Mouse (Mus musculus) heart, embryonic 11.5 days (tissue): ENCODE measurements around the gene Eif4a2. TPM values are rescaled to one million over a fixed set of nuclear protein-coding genes. Genes with fewer than 3 reads are reported as not detected.
"Not testable (repeated sequence)": the region's sequence is repeated elsewhere in the genome, so short reads cannot be mapped to it uniquely, and the experiment has no call there.

Experiments
- ATAC-seq: fragments of 200-750 bp; cut with Nextera tagmentation; replicated peaks from 2 replicates; pipeline ENCODE4 v1.8.0; 2017; ENCODE audit warnings: moderate library complexity; ENCODE audit not compliant: insufficient number of reproducible peaks, low FRiP score, low TSS enrichment
- H3K27ac ChIP-seq: fragments of 300-500 bp; sonication (generic); 2 replicates; pipeline ENCODE4 v1.5.1; 2014; ENCODE audit warnings: mild to moderate bottlenecking, low read depth, low read length
- H3K27me3 ChIP-seq: fragments of 300-500 bp; sonication (generic); 2 replicates; pipeline ENCODE4 v1.6.1; 2014; ENCODE audit warnings: mild to moderate bottlenecking, low read length, mixed read lengths; ENCODE audit not compliant: control insufficient read depth, insufficient read depth
- H3K36me3 ChIP-seq: fragments of 300-500 bp; sonication (generic); 2 replicates; pipeline ENCODE4 v1.6.1; 2014; ENCODE audit warnings: mild to moderate bottlenecking, low read length, moderate library complexity, mixed read lengths; ENCODE audit not compliant: control insufficient read depth, insufficient read depth
- H3K4me1 ChIP-seq: fragments of 300-500 bp; sonication (generic); 2 replicates; pipeline ENCODE4 v1.6.1; 2014; ENCODE audit warnings: low read length; ENCODE audit not compliant: control insufficient read depth, insufficient read depth
- H3K4me2 ChIP-seq: fragments of 300-500 bp; sonication (generic); 2 replicates; pipeline ENCODE4 v1.6.1; 2014; ENCODE audit warnings: mild to moderate bottlenecking, moderate library complexity
- H3K4me3 ChIP-seq: fragments of 300-500 bp; sonication (generic); 2 replicates; pipeline ENCODE4 v1.5.1; 2014; ENCODE audit warnings: low read depth, low read length
- H3K9ac ChIP-seq: fragments of 300-500 bp; sonication (generic); 2 replicates; pipeline ENCODE4 v1.6.1; 2014; ENCODE audit warnings: mild to moderate bottlenecking, low read depth, low read length, moderate library complexity
- H3K9me3 ChIP-seq: fragments of 300-500 bp; sonication (generic); replicated peaks from 2 replicates; pipeline ENCODE4 v1.6.1; 2016; ENCODE audit warnings: low read length; ENCODE audit not compliant: control insufficient read depth
- WGBS: fragments of 180-500 bp; shearing (Covaris S2); extraction: QIAGEN DNeasy Blood & Tissue Kit; methylation state at CpG from one replicate; pipeline ENCODE4 v1.1.7; 2014; ENCODE audit not compliant: insufficient replicate concordance; 5-methylcytosine and 5-hydroxymethylcytosine counted together
- polyA plus RNA-seq: library from polyadenylated mRNA; unstranded; fragments of >200 nt; fragmentation: Nextera tagmentation; extraction: Ambion mirVana; gene quantifications from 2 replicates; pipeline ENCODE4 v1.2.1, GENCODE M21; 2014

Gene Eif4a2
- polyA plus RNA-seq, 1 experiment from 2014 or later = 205 TPM

- H3K9me3 ChIP-seq, H3K27me3 ChIP-seq, H3K4me2 ChIP-seq, ATAC-seq, H3K4me3 ChIP-seq, H3K4me1 ChIP-seq, H3K36me3 ChIP-seq, H3K9ac ChIP-seq, H3K27ac ChIP-seq: not testable (repeated sequence)
Measured at GRCm38 (mm10) chr16:23091345-23091744, 15.9 kb upstream of the Eif4a2 start.

DNA sequence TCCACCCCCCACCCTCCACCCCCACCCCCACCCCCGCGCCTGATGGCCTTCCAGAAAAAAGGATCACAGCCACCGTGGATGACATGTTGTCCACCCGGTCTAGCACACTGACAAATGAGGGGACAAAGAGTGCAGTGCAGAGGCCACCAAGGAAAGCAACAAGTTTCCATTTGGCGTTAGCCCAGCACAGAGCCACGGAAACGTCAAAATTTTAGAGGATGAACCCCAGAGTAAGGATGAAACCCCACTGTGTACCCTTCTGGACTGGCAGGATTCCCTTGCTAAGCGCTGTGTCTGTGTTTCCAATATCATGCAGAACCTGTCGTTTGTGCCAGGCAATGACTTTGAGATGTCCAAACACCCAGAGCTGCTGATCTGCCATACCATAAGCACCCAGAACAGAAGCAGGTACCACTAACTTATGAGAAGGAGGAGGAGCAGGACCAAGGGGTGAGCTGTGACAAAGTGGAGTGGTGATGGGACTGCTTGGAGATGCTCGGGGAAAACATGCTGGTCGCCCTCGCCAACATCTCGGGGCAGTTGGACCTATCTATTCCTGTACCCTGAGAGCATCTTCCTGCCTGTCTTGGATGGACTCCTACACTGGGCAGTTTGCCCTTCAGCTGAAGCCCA lies 13.8 kb upstream of the Eif4a2 start:
- no peaks in the 10 kb centered on the region for H3K4me1 ChIP-seq
- H3K4me2 ChIP-seq = no peak overlapping the region
- no peak for ATAC-seq
- no peak overlapping the region for H3K4me3 ChIP-seq
- H3K9me3 ChIP-seq = no peaks in the 10 kb centered on the region
- no peak overlapping the region for H3K9ac ChIP-seq
- no peak overlapping the region for H3K27ac ChIP-seq
- no peaks in the 10 kb centered on the region for H3K36me3 ChIP-seq
- no peaks in the 10 kb centered on the region for H3K27me3 ChIP-seq
- WGBS = 83% methylated on average over 13 of the region's 13 CpGs

- no peaks in the 10 kb centered on the region for H3K36me3 ChIP-seq
- no peak for ATAC-seq
- no peaks in the 10 kb centered on the region for H3K27me3 ChIP-seq
- H3K27ac ChIP-seq = no peak overlapping the region
- H3K4me3 ChIP-seq = no peak overlapping the region
- no peaks in the 10 kb centered on the region for H3K9me3 ChIP-seq
- 76% methylated on average over 6 of the region's 6 CpGs for WGBS
- no peak overlapping the region for H3K4me2 ChIP-seq
- H3K9ac ChIP-seq = no peak overlapping the region
- no peaks in the 10 kb centered on the region for H3K4me1 ChIP-seq
Measured at GRCm38 (mm10) chr16:23094136-23094535, 13.1 kb upstream of the Eif4a2 start.

DNA sequence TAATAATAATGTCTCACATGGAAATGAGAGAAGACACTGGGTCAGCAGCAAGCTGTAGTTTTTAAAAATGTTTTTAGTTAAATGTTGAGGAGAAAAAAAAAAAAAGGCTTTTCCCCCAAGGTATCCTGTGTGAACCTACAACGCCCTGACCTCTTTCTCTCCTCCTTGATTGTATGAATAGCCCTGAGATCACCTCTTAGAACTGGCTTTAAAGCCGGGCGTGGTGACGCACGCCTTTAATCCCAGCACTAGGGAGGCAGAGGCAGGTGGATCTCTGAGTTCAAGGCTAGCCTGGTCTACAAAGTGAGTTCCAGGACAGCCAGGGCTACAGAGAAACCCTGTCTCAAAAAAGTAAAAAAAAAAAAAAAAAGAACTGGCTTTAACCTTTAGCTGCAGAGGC lies 11.7 kb upstream of the Eif4a2 start:
- not testable (repeated sequence) for H3K27me3 ChIP-seq, ATAC-seq, H3K27ac ChIP-seq, H3K4me3 ChIP-seq, H3K9me3 ChIP-seq, H3K4me2 ChIP-seq, H3K9ac ChIP-seq, H3K4me1 ChIP-seq, H3K36me3 ChIP-seq
- 90% methylated on average over 5 of the region's 5 CpGs for WGBS

DNA sequence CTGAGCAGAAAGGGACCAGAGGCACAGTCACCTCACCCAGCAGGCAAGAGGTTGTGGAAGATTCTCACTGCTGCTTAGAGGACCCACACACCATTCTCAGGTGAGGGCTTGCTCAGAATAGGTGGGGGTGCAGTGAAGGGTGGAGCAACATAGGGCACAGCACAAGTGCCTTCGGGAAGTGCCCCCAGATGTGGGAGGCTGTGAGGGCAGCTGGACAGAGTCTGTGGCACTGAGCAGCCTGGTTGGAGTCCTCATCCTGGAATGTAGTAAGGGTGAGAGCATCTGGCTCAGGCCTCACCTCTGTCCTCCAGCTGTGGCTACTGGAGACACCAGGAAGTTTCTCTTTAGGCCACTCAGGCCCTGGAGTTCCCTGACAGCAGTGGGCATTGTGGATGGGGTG lies 10.4 kb upstream of the Eif4a2 start:
- not testable (repeated sequence) for H3K9me3 ChIP-seq
- 52% methylated on average over 1 of the region's 1 CpGs for whole genome bisulfite sequencing

DNA sequence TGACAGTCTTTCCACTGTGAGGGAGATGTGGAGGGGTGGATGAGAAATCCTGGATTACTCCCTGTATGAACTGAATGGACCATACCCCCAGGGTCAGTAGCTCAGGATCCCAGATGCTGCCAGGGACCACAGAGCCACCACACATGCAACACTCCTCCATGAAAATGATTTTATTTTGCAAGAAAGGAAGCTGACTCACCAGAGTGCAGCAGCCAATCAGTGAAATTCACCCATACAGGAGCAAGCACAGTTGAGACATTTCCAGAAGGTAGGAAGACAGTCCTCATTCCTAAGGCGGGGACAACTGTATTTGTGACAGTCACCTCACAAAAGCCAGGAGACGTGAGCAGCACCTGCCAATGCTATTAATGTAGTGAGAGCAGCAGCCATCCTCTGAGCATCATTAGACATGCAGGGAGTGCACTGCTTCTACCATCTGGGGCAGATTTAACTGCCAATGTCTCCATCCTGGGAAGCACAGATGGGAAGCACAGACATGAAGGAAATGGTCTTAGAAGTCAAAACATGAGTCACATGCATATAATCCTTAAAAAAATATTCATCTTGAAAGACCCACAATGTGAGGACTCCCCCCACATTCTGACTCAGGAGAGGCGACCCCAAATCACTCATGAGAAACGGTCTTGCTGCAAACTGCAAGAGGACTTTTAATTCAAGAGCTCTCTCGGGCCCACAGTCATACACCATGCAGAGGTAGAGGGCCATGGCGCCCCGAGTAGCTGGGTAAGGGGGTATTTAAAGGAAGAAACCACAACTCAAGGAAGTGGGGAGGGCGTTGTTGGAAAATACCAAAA lies 9.7 kb upstream of the Eif4a2 start:
- WGBS = 82% methylated on average over 8 of the region's 8 CpGs
- not testable (repeated sequence) for H3K4me2 ChIP-seq, H3K27me3 ChIP-seq, H3K9ac ChIP-seq, H3K36me3 ChIP-seq, H3K9me3 ChIP-seq, ATAC-seq, H3K4me3 ChIP-seq, H3K27ac ChIP-seq
- H3K4me1 ChIP-seq = peaks cover 14% of the 10 kb centered on the region

More for the DNA sequence above, 10.4 kb upstream of the Eif4a2 start:
- not testable (repeated sequence) for H3K4me3 ChIP-seq, H3K27ac ChIP-seq, ATAC-seq, H3K27me3 ChIP-seq, H3K36me3 ChIP-seq, H3K4me2 ChIP-seq, H3K9ac ChIP-seq
- peaks cover 11% of the 10 kb centered on the region for H3K4me1 ChIP-seq

- not testable (repeated sequence) for H3K9ac ChIP-seq, H3K27ac ChIP-seq, H3K4me2 ChIP-seq, ATAC-seq, H3K4me3 ChIP-seq, H3K9me3 ChIP-seq, H3K36me3 ChIP-seq, H3K27me3 ChIP-seq
- WGBS = 90% methylated on average over 1 of the region's 1 CpGs
- peaks cover 14% of the 10 kb centered on the region for H3K4me1 ChIP-seq
Measured at GRCm38 (mm10) chr16:23098105-23098452, 9.2 kb upstream of the Eif4a2 start.

- peak overlapping the region; percentile 43 for H3K4me3 ChIP-seq
Measured at GRCm38 (mm10) chr16:23099632-23100031, 7.6 kb upstream of the Eif4a2 start.

More at GRCm38 (mm10) chr16:23099632-23100031, 7.6 kb upstream of the Eif4a2 start:
- Histone ChIP-seq H3K36me3 (no peaks in the 10 kb centered on the region), H3K9ac (peak overlapping the region; percentile 63), H3K4me1 (peaks cover 14% of the 10 kb centered on the region), H3K9me3 (no peaks in the 10 kb centered on the region), H3K27me3 (no peaks in the 10 kb centered on the region), H3K27ac (no peak overlapping the region; the same call in 1 of the 2 replicates), H3K4me2 (peak overlapping the region; percentile 80)
- no peak for ATAC-seq
- 9% methylated on average over 12 of the region's 12 CpGs for WGBS
